Mouse (Mus musculus): ENCODE results near the gene Zp2.

- TF ChIP-seq CTCF (IDR thresholded peaks at IDR 0.05; ENCODE audit: low read depth), result no peak
- TF ChIP-seq EP300 (IDR thresholded peaks at IDR 0.05; ENCODE audit: low read depth), result no peak
Observed at GRCm38 (mm10) chr7:120109676-120110075, 35.4 kb downstream of the Zp2 start.

Measured in heart, postnatal 0 days (tissue).